Mouse (Mus musculus): Measurements from ENCODE around the gene Gfm2. TPM values are rescaled to one million over a fixed set of nuclear protein-coding genes. Genes with fewer than 3 reads are reported as not detected.
A peak's percentile ranks its signal among the peaks of the same experiment; 100 is the strongest.

Gene Gfm2
- polyA plus RNA-seq, 1 experiment from 2014 or later, result 32.0 TPM

DNA sequence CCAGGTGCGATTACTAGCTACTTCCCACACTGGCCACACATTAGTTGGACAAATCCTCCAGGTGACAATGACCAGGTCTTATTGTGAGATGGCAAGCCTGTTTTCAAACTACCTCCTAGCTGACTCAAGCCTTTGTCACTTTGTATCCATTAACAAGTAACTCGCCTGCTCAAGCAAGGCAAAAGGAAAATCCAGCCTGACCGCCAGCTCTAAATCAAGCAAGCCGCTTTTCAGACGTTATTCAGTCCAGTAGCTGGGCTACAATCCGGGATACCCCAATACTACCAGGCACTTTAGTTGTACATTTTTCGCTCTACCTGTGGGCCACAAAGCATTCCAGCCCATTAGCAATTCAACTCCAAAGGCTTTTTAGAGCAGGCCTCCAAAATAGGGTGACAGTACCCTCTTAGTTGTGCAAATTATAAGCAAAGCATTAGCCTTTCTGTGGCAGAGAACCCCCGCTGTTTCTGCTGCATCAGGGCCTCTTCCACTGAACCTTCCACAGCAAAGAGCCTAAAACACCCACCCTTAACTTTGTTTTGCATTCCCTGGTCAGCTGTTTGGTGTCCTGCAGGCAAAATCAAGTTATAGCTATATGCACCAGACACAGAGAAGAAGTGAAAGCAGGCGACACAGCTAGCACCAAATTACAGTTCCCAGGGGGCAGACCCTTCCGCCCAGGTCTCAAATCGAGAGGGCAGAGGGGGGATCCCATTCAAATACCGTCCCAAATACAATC, 58.6 kb downstream of the Gfm2 start:
- 54% methylated on average over 12 of the region's 12 CpGs for WGBS
- Histone ChIP-seq H3K27me3 (no peaks in the 10 kb centered on the region), H3K4me2 (replicated peaks) (no peak overlapping the region), H3K27ac (replicated peaks) (no peak overlapping the region), H3K4me3 (no peak overlapping the region), H3K36me3 (no peaks in the 10 kb centered on the region), H3K4me1 (peaks cover 37% of the 10 kb centered on the region), H3K9me3 (no peaks in the 10 kb centered on the region), H3K9ac (replicated peaks) (no peak overlapping the region)
- no peak for ATAC-seq (replicated peaks)

DNA sequence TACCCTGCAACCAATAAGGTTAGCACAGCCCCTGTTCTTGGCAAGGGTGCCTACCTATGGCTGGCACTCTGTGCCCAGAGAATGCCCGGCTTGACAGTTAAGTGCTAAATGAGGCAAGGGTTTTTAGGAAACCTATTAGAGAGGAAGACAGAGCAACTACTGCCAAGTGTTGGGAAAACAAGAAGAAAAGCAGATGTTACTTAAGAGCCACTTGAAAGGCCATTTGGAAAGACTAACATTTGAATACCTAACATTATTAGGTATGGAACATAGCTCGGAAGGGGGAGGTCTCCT, 59.1 kb downstream of the Gfm2 start:
- Histone ChIP-seq H3K4me1 (peaks cover 37% of the 10 kb centered on the region), H3K9ac (replicated peaks) (no peak overlapping the region), H3K4me2 (replicated peaks) (no peak overlapping the region), H3K4me3 (no peak overlapping the region), H3K27ac (replicated peaks) (no peak overlapping the region), H3K9me3 (no peaks in the 10 kb centered on the region), H3K27me3 (no peaks in the 10 kb centered on the region), H3K36me3 (no peaks in the 10 kb centered on the region)
- no peak for ATAC-seq (replicated peaks)
- WGBS, result 48% methylated on average over 2 of the region's 2 CpGs

DNA sequence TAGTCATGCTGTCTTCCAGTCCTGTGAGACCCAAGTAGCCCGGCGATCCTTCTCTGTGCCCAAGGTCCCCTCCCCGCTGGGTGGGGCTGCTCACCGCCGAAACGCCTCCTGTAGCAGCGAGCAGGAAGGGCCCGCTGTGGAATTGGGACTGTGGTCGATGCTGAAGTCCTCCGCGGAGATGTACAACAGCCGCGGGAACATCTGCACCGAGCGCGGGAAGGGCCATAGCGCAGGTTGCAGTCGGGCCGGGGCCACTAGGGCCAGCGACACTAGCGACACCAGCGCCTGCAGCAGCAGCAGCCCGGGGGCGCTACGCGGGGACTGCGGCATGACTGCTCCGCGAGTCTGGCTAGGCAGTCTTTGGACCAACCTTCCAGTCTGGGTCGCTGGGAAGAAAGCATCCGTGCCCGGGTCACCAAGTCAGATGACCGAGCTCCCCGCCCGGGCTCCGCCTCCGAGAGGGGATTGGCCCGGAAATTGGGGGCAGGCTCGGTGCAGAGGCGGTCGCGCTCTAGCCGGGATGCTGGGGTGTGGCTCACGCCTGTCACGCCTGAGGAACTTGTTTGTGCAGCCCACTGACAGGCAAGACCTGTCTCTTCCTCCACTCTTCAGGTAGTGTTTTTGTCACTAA, 60.3 kb downstream of the Gfm2 start, which contains the start of gene Hexb:
TSS of gene Hexb (minus strand) at position 426 of the 631 bp plus-strand sequence.
- Histone ChIP-seq H3K9me3 (no peaks in the 10 kb centered on the region), H3K4me3 (peak within 1 kb of the TSS; percentile 55), H3K27ac (replicated peaks) (no peak within 1 kb of the TSS), H3K4me2 (replicated peaks) (peak within 1 kb of the TSS; percentile 83), H3K36me3 (no peaks in the 10 kb centered on the region), H3K9ac (replicated peaks) (peak within 1 kb of the TSS; percentile 65), H3K27me3 (no peaks in the 10 kb centered on the region), H3K4me1 (peaks cover 30% of the 10 kb centered on the region)
- under 1% methylated on average over 45 of the region's 45 CpGs for WGBS
- ATAC-seq (replicated peaks), result peak; percentile 83

DNA sequence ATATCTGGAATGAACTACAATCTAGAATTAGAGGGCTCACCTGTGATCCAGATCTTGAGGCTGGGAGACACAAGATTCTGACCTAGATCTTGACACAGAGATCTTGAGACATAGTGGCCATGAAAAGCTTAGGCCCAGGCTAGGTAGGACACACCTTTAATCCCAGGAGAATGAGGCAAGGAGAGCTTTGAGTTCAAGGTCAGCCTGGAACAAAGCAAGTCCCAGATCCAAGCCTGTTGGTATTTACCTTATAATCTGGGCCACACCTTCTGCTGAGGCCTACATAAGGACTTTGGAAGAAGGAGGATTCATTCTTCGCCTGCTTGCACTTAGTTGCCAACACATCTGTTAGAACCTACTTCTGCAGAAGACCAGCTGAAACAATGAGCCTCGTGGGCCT, 61.4 kb downstream of the Gfm2 start:
- peaks cover 19% of the 10 kb centered on the region for H3K4me1 ChIP-seq
- no peaks in the 10 kb centered on the region for H3K36me3 ChIP-seq
- H3K4me3 ChIP-seq, result no peak overlapping the region
- no peaks in the 10 kb centered on the region for H3K9me3 ChIP-seq
- no peak overlapping the region for H3K4me2 ChIP-seq (replicated peaks)
- no peak overlapping the region for H3K27ac ChIP-seq (replicated peaks)
- no peaks in the 10 kb centered on the region for H3K27me3 ChIP-seq
- no peak overlapping the region for H3K9ac ChIP-seq (replicated peaks)
- 87% methylated on average over 2 of the region's 2 CpGs for WGBS
- no peak for ATAC-seq (replicated peaks)

DNA sequence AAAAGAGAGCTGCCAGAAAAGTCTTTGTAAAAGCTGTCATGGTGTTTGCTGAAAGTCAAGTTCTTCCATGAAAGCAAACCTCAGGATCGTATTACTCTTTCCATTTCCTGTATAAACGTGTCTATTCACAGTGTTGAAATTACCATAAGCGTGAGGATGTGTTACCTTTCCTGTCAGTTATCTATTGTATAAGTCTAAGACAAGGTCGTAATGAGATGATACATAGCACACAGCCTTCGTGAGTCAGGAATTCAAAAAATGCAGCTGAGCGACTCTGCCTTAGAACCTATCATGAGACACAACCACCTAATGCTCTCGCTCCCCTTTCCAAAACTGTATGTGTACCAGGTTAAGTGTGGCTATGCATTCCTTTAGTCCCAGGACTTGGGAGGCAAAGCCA, 63.3 kb downstream of the Gfm2 start:
- no peak overlapping the region for H3K27ac ChIP-seq (replicated peaks)
- H3K27me3 ChIP-seq, result no peaks in the 10 kb centered on the region
- H3K9ac ChIP-seq (replicated peaks), result no peak overlapping the region
- no peak overlapping the region for H3K4me3 ChIP-seq
- no peak overlapping the region for H3K4me2 ChIP-seq (replicated peaks)
- ATAC-seq (replicated peaks), result no peak
- no peaks in the 10 kb centered on the region for H3K9me3 ChIP-seq
- no peaks in the 10 kb centered on the region for H3K36me3 ChIP-seq
- peaks cover 29% of the 10 kb centered on the region for H3K4me1 ChIP-seq
- WGBS, result 80% methylated on average over 7 of the region's 7 CpGs

DNA sequence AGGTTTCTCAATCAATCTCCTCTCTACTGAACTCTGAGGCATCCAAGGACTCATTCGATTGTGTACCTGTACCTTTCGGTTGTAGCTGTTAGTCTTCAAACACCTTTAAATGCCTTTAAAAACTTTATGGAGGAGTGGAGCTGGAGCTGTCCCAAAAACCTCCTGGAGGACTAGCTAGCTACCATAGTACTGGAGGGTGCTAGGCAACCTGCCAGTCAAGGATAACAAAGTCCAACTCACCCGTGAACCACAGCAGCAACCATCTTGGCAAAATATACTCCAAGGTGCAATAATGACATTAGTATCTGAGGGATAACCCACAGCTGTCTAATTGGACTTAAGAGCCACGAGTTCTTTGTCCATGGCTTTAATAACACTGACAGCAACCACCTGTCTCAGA, 64.2 kb downstream of the Gfm2 start:
- WGBS, result 77% methylated on average over 4 of the region's 4 CpGs
- ATAC-seq (replicated peaks), result no peak
- no peaks in the 10 kb centered on the region for H3K36me3 ChIP-seq
- H3K27me3 ChIP-seq, result no peaks in the 10 kb centered on the region
- no peak overlapping the region for H3K4me2 ChIP-seq (replicated peaks)
- no peak overlapping the region for H3K4me3 ChIP-seq
- peaks cover 20% of the 10 kb centered on the region for H3K4me1 ChIP-seq
- H3K9me3 ChIP-seq, result no peaks in the 10 kb centered on the region
- H3K9ac ChIP-seq (replicated peaks), result no peak overlapping the region
- no peak overlapping the region for H3K27ac ChIP-seq (replicated peaks)

DNA sequence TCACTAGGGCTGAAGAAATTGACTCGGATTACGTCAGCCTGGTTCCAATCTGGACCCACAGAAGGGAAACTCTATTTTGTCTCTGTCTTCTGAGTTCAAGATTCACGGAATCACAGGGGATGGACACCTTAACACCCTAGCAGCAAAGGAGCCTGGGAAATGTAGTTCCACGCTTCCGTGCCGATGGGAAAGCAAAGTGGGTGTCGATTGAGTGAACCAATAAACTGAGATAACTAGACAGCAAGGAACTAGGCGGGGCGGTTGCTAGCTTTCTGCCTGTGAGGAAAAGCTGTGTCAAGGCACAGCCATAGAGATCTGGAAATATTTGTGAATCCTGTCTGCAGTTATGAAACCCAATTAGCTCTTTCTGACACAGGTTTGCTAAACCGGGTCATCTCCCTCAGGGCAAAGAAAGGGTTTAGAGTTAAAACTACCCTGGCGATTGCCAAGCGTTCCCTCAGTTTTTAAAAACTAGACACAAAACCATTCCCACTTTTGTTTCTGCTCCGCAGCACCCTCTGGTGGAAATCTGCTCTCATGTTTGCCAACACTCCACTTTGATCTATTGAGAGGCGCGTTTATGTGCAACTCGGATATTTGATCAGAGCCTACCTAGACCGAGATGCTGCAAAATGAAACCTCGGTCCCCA, 67.4 kb downstream of the Gfm2 start:
- Histone ChIP-seq H3K4me2 (replicated peaks) (peak overlapping the region; percentile 52), H3K36me3 (no peaks in the 10 kb centered on the region), H3K27me3 (no peaks in the 10 kb centered on the region), H3K9ac (replicated peaks) (peak overlapping the region; percentile 19; the same call in 1 of the 2 replicates), H3K27ac (replicated peaks) (peak overlapping the region; percentile 66; the same call in 1 of the 2 replicates), H3K9me3 (no peaks in the 10 kb centered on the region), H3K4me3 (peak overlapping the region; percentile 35), H3K4me1 (peaks cover 10% of the 10 kb centered on the region; the same call in 1 of the 2 replicates)
- 10% methylated on average over 18 of the region's 18 CpGs for WGBS
- peak; percentile 77 for ATAC-seq (replicated peaks)

DNA sequence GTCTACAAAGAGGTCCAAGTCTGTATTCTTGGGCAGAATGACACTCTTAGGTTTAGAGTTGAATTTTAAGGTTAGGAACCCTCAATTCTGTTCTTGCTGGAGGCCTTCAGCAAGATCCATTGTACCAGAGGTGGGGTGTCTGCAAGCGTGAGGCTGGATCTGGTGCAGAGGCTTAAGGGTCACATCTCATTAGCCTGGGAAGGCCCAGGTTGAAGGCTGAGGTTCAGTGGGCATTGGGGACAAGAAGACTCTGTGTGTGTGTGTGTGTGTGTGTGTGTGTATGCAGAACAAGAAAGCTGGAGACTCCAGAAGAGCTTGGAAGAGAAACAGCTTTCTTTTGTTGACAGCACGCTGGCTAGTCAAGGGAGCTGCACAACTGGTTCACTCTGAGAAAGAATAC, 68.3 kb downstream of the Gfm2 start:
- 86% methylated on average over 2 of the region's 2 CpGs for WGBS
- no peaks in the 10 kb centered on the region for H3K36me3 ChIP-seq

DNA sequence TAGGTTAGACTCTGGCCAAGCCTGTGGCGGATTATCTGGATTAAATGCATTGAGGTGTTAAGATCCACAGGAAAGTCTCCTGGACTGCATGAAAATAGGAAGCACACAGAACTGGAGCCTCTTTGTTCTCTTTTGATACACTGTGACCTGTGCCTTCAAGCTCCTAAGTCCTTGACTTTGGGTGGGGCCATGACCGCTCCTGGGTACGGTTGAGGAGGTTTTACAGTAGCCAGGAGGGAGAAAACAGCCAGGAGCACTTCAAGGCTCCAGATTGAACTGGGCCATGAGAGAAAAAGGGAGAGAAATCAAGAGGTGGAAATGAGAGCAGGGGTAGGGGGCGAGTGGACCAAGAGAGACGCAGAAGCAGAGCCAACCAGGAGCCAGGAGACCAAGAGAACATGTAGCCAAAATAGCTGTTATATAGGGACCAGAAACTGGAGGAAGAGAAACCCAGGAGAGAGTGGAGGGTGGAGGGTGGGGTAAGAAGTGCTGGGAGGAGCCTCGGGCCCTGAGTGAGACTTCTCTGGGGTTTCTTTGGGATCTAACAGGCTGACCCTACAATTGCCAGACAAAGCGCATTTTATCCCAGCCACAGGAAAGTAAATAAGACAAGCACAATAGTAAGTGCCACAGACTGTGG, 69.9 kb downstream of the Gfm2 start:
- Histone ChIP-seq H3K4me2 (replicated peaks) (no peak overlapping the region), H3K36me3 (no peaks in the 10 kb centered on the region), H3K9me3 (no peaks in the 10 kb centered on the region), H3K27me3 (no peaks in the 10 kb centered on the region), H3K27ac (replicated peaks) (no peak overlapping the region), H3K4me3 (no peak overlapping the region), H3K9ac (replicated peaks) (no peak overlapping the region), H3K4me1 (peaks cover 10% of the 10 kb centered on the region; the same call in 1 of the 2 replicates)
- WGBS, result 83% methylated on average over 7 of the region's 7 CpGs
- no peak for ATAC-seq (replicated peaks)

More for the DNA sequence above, 68.3 kb downstream of the Gfm2 start:
- H3K4me3 ChIP-seq, result no peak overlapping the region
- no peak overlapping the region for H3K27ac ChIP-seq (replicated peaks)
- no peaks in the 10 kb centered on the region for H3K9me3 ChIP-seq
- no peaks in the 10 kb centered on the region for H3K27me3 ChIP-seq
- H3K4me1 ChIP-seq, result peaks cover 10% of the 10 kb centered on the region; the same call in 1 of the 2 replicates
- no peak for ATAC-seq (replicated peaks)
- no peak overlapping the region for H3K4me2 ChIP-seq (replicated peaks)
- H3K9ac ChIP-seq (replicated peaks), result no peak overlapping the region

DNA sequence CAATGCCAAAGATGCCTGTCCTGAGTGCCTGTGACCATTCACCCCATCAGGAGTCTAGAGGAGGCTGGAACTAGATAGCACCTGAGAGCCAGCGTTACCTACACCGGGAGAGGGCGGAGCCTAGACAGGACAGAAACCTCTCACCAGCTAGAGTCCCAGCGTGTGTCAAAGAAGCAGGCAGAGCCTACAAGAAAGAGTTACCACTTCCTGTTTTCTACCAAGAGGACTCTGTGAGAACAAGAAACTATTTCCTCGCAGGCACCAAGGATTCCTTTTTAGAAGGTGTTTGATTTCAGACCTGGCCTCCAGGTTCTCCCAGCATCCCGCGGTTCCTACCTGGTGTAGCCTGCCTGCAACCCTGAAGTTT, 70.4 kb downstream of the Gfm2 start:
- Histone ChIP-seq H3K9ac (replicated peaks) (no peak overlapping the region), H3K27me3 (no peaks in the 10 kb centered on the region), H3K4me1 (peaks cover 10% of the 10 kb centered on the region; the same call in 1 of the 2 replicates), H3K9me3 (no peaks in the 10 kb centered on the region), H3K27ac (replicated peaks) (no peak overlapping the region), H3K36me3 (no peaks in the 10 kb centered on the region), H3K4me3 (no peak overlapping the region), H3K4me2 (replicated peaks) (no peak overlapping the region)
- WGBS, result 68% methylated on average over 7 of the region's 7 CpGs
- no peak for ATAC-seq (replicated peaks)

DNA sequence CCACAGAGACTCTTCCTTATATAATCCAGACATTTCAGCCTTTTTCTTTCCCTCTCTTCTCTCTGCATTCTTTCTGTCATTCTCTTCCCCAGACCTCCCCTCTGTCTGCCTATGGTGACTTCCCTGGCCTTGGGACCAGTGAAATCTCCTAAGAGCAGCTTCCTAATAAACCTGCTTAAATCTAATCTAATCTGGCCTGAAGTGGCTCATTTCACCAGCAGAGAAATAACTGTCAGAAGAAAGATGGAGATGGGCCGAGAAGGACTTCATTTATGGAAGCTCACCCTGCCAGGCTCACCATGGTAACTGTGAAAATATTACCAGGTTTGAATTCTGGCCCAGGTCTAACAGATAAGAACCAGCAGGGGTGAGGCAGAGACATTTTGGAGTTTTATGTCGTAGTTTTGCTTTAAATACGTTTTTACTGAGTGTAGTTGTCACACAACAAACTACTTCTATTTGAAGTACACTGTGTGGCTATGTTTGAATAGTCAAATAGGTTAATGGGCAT, 70.8 kb downstream of the Gfm2 start:
- Histone ChIP-seq H3K27ac (replicated peaks) (no peak overlapping the region), H3K36me3 (no peaks in the 10 kb centered on the region), H3K4me1 (peaks cover 10% of the 10 kb centered on the region; the same call in 1 of the 2 replicates), H3K9me3 (no peaks in the 10 kb centered on the region), H3K27me3 (no peaks in the 10 kb centered on the region), H3K9ac (replicated peaks) (no peak overlapping the region), H3K4me2 (replicated peaks) (no peak overlapping the region), H3K4me3 (no peak overlapping the region)
- no peak for ATAC-seq (replicated peaks)
- 63% methylated on average over 3 of the region's 3 CpGs for WGBS
